Mouse (Mus musculus) cerebellum, postnatal 10 days (tissue): Measurements from ENCODE around the gene Timm17b.

Experiments used
- DNase-seq, 2 experiments: peaks; one replicate each; pipeline ENCODE4 v3.0.0; 2021; ENCODE audit warnings: mixed read lengths in 2 of 2

Timm17b gene

GRCm38 (mm10) chrX:7922032-7922431, 22.9 kb downstream of the Timm17b start:
- DNase-seq = peak; percentile 26 to 40

- DNase-seq = no peak
Measured at GRCm38 (mm10) chrX:7926266-7926665, 27.1 kb downstream of the Timm17b start.

- no peak for DNase-seq
Measured at GRCm38 (mm10) chrX:7927116-7927515, 28.0 kb downstream of the Timm17b start.

- DNase-seq = no peak
Measured at GRCm38 (mm10) chrX:7928270-7928790, 29.2 kb downstream of the Timm17b start, which contains the start of gene Eras. Eras (minus strand) TSS chrX:7928607.

- DNase-seq = peak in 1 of 2 experiments; percentile 16
Measured at GRCm38 (mm10) chrX:7936874-7937273, 37.7 kb downstream of the Timm17b start.

GRCm38 (mm10) chrX:7937667-7938066, 38.5 kb downstream of the Timm17b start:
- no peak for DNase-seq

GRCm38 (mm10) chrX:7945618-7946017, 46.5 kb downstream of the Timm17b start:
- DNase-seq = no peak

- DNase-seq = peak; percentile 55 to 57
Measured at GRCm38 (mm10) chrX:7947108-7947899, 48.1 kb downstream of the Timm17b start, which contains the start of gene Hdac6. Hdac6 (minus strand) TSS chrX:7947889.

GRCm38 (mm10) chrX:7947900-7948492, 48.8 kb downstream of the Timm17b start:
- DNase-seq = peak; percentile 93 to 96

GRCm38 (mm10) chrX:7950091-7950490, 50.9 kb downstream of the Timm17b start:
- peak in 1 of 2 experiments; percentile 9 for DNase-seq
